Mouse (Mus musculus) cortical plate, adult 2 months (tissue): ENCODE data around the gene Tmpo. TPM values are rescaled to one million over a fixed set of nuclear protein-coding genes. Genes with fewer than 3 reads are reported as not detected.

ENCODE experiments used
- H3K27ac ChIP-seq: fragments of 200-500 bp; 2 replicates; pipeline ENCODE4 v1.5.1; 2012; ENCODE audit warnings: low read length, control low read depth, inconsistent platforms; ENCODE audit not compliant: insufficient read depth
- H3K4me1 ChIP-seq: fragments of 200-500 bp; 2 replicates; pipeline ENCODE4 v1.6.1; 2011; ENCODE audit warnings: low read length; ENCODE audit not compliant: control insufficient read depth, insufficient read depth
- H3K4me3 ChIP-seq: fragments of 200-500 bp; 2 replicates; pipeline ENCODE4 v1.5.1; 2011; ENCODE audit warnings: mild to moderate bottlenecking, low read length, control low read depth; ENCODE audit not compliant: insufficient read depth
- CTCF ChIP-seq: fragments of 200-500 bp; IDR thresholded peaks from 2 replicates; pipeline ENCODE4 v1.5.1; 2011; ENCODE audit warnings: mild to moderate bottlenecking, control low read depth, low read length; ENCODE audit not compliant: insufficient read depth; ENCODE audit errors: extremely low read depth
- POLR2A ChIP-seq: fragments of 200-500 bp; IDR thresholded peaks from 2 replicates; pipeline ENCODE4 v1.6.1; 2011; ENCODE audit warnings: mild to moderate bottlenecking, low read length, control low read depth; ENCODE audit not compliant: insufficient read depth; ENCODE audit errors: extremely low read depth
- polyA plus RNA-seq: library from polyadenylated mRNA; depleted of rRNA; stranded (reverse); fragments of >200 nt; gene quantifications from 2 replicates; pipeline ENCODE4 v1.2.3, GENCODE M21; 2012; rRNA removed

The Tmpo gene
- polyA plus RNA-seq, 1 experiment: 32.5 TPM

- no peak for TF ChIP-seq CTCF
- TF ChIP-seq POLR2A: no peak
- Histone ChIP-seq H3K27ac (no peak overlapping the region), H3K4me1 (no peaks in the 10 kb centered on the region), H3K4me3 (no peak overlapping the region)
These were observed 83.1 kb downstream of the Tmpo start for GRCm38 (mm10) chr10:91098056-91098455.

Other genes starting within 250 kb of the Tmpo start
- gene Apaf1, start 98.5 kb downstream of the Tmpo start, polyA plus RNA-seq: 8.3 and 9.3 TPM in 2 replicates
- 10.4 and 12.1 TPM in 2 replicates for gene Ikbip, start 98.4 kb downstream of the Tmpo start, polyA plus RNA-seq
- 598 and 611 TPM in 2 replicates for gene Slc25a3, start 57.3 kb downstream of the Tmpo start, polyA plus RNA-seq